Mouse (Mus musculus) heart, postnatal 0 days (tissue): ENCODE measurements around the gene Senp3. TPM values are rescaled to one million over a fixed set of nuclear protein-coding genes. Genes with fewer than 3 reads are reported as not detected.

ENCODE experiments used
- ATAC-seq: fragments of 200-750 bp; cut with Nextera tagmentation; 2 replicates; pipeline ENCODE4 v1.8.0; 2017; ENCODE audit warnings: low read depth, moderate number of reproducible peaks, moderate library complexity; ENCODE audit not compliant: insufficient read depth
- DNase-seq: peaks from one replicate; pipeline ENCODE4 v3.0.0-alpha.2; 2016; ENCODE audit warnings: low spot score
- H3K27ac ChIP-seq: fragments of 300-500 bp; sonication (generic); 2 replicates; pipeline ENCODE4 v1.5.1; 2014; ENCODE audit warnings: low read depth, mild to moderate bottlenecking
- H3K27me3 ChIP-seq: fragments of 300-500 bp; sonication (generic); 2 replicates; pipeline ENCODE4 v1.6.1; 2014; ENCODE audit warnings: low read length, mixed read lengths; ENCODE audit not compliant: control insufficient read depth, insufficient read depth
- H3K36me3 ChIP-seq: fragments of 300-500 bp; sonication (generic); replicated peaks from 2 replicates; pipeline ENCODE4 v1.6.1; 2014; ENCODE audit warnings: low read length, mixed read lengths; ENCODE audit not compliant: control insufficient read depth, insufficient read depth
- H3K4me1 ChIP-seq: fragments of 300-500 bp; sonication (generic); 2 replicates; pipeline ENCODE4 v1.6.1; 2014; ENCODE audit warnings: antibody characterized with exemption; ENCODE audit not compliant: control insufficient read depth, insufficient read depth
- H3K4me2 ChIP-seq: fragments of 300-500 bp; sonication (generic); 2 replicates; pipeline ENCODE4 v1.6.1; 2014; ENCODE audit warnings: low read depth, mild to moderate bottlenecking, low read length, moderate library complexity
- H3K4me3 ChIP-seq: fragments of 300-500 bp; sonication (generic); 2 replicates; pipeline ENCODE4 v1.5.1; 2014; ENCODE audit warnings: low read depth, low read length
- H3K9ac ChIP-seq: fragments of 300-500 bp; sonication (generic); replicated peaks from 2 replicates; pipeline ENCODE4 v1.6.1; 2014; ENCODE audit warnings: low read depth, low read length, mixed read lengths
- H3K9me3 ChIP-seq: fragments of 300-500 bp; sonication (generic); replicated peaks from 2 replicates; pipeline ENCODE4 v1.6.1; 2016; ENCODE audit warnings: low read length; ENCODE audit not compliant: control insufficient read depth
- CTCF ChIP-seq: IDR thresholded peaks from 2 replicates; pipeline ENCODE4 v1.5.1; 2016; ENCODE audit warnings: antibody characterized with exemption, control low read depth, low read depth
- EP300 ChIP-seq: IDR thresholded peaks from 2 replicates; pipeline ENCODE4 v1.6.1; 2016; ENCODE audit warnings: antibody characterized with exemption, low read depth
- WGBS: fragments of 180-500 bp; shearing (Covaris S2); extraction: QIAGEN DNeasy Blood & Tissue Kit; methylation state at CpG from one replicate; pipeline ENCODE4 v1.1.7; 2014; 5-methylcytosine and 5-hydroxymethylcytosine counted together
- polyA plus RNA-seq: library from polyadenylated mRNA; unstranded; fragments of >200 nt; fragmentation: Nextera tagmentation; extraction: Ambion mirVana; gene quantifications from 2 replicates; pipeline ENCODE4 v1.2.1, GENCODE M21; 2015
- total RNA-seq: library from RNA; depleted of rRNA; stranded (reverse); fragments of >200 nt; gene quantifications from 2 replicates; pipeline ENCODE4 v1.2.3, GENCODE M21; 2014; ENCODE audit warnings: low replicate concordance

Gene Senp3
- total and polyA plus RNA-seq, 2 experiments from 2014 or later: 32.6 to 39.7 TPM

DNA sequence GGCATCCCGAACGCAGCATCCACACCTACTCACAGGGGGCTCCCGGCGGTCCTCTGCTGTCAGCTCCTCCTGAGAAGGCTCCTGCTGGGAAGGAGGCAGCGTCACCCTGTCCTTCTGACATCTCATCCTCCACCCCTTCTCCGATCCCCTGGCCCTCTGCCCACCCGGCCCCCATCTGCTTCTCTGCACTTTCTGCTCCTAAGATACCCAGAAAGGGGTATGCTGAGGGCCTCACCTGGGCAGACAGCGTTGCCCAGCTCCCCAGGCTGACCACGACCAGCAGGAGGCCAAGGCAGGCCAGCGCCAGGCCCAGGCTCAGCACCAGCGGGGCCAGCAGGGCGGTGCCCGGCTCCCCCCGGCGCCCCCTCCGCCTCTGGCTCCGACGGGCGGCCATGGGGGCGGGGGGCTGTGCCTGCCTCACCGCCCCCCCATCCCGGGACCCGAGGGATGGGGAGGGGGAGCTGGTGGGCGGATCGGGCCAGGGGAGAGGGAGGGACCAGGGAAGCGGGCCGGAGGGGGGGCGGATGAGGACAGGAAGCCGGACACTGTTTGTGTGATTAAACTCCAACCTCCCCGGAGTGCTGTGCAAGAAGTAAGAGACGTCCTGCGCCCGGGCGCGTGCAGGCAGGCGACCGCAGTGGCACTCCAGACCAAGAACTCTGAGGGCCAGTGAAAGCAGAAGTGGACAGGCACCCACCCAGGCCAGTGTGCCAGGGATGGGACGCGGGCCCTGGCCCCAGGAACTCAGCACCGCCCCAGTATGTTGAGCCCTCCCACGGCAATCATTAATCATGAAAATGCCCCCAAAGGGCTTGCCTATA is 13.7 kb upstream of the Senp3 start, which contains the start of the genes Tnfsf12 and Tnfsfm13:
TSS of gene Tnfsf12 (minus strand) at position 489 of the 821 bp plus-strand sequence.
TSS of gene Tnfsfm13 (minus strand) at position 738 of the 821 bp plus-strand sequence.
- 4% methylated on average over 40 of the region's 41 CpGs for WGBS
- DNase-seq: peak; percentile 63
- Histone ChIP-seq H3K27ac (peak within 1 kb of the TSS; percentile 72), H3K4me3 (peak within 1 kb of the TSS; percentile 55), H3K4me2 (peak within 1 kb of the TSS; percentile 73), H3K4me1 (peaks cover 9% of the 10 kb centered on the region; the same call in 1 of the 2 replicates), H3K9ac (peak within 1 kb of the TSS; percentile 68), H3K36me3 (no peaks in the 10 kb centered on the region), H3K27me3 (no peaks in the 10 kb centered on the region), H3K9me3 (no peaks in the 10 kb centered on the region)
- peak; percentile 76 for ATAC-seq
- TF ChIP-seq EP300 (no peak), CTCF (no peak)

DNA sequence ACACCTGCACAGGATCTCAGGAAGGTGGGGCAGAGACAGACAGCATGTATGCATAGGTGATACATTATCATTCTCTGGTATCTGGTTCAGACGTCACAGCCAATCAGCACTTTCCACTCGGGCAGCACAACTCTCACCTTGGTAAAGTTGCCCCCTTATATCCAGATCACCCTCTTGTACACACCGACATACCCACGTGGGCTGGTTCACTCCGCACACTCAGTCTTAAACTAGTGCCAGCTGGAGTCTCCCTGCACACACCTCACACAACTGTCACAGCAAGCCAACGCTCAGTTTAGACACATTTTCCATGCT is 13.1 kb upstream of the Senp3 start:
- ATAC-seq: 0 out of 2 replicates have a peak, but pooled peaks have one; percentile 5
- H3K9me3 ChIP-seq: no peaks in the 10 kb centered on the region
- peak overlapping the region; percentile 55 for H3K4me3 ChIP-seq
- peak overlapping the region; percentile 72 for H3K27ac ChIP-seq
- WGBS: 27% methylated on average over 6 of the region's 6 CpGs
- DNase-seq: no peak
- peak overlapping the region; percentile 68 for H3K9ac ChIP-seq
- H3K36me3 ChIP-seq: no peaks in the 10 kb centered on the region
- peak overlapping the region; percentile 73 for H3K4me2 ChIP-seq
- peaks cover 9% of the 10 kb centered on the region; the same call in 1 of the 2 replicates for H3K4me1 ChIP-seq
- H3K27me3 ChIP-seq: no peaks in the 10 kb centered on the region
- TF ChIP-seq EP300 (no peak), CTCF (no peak)

DNA sequence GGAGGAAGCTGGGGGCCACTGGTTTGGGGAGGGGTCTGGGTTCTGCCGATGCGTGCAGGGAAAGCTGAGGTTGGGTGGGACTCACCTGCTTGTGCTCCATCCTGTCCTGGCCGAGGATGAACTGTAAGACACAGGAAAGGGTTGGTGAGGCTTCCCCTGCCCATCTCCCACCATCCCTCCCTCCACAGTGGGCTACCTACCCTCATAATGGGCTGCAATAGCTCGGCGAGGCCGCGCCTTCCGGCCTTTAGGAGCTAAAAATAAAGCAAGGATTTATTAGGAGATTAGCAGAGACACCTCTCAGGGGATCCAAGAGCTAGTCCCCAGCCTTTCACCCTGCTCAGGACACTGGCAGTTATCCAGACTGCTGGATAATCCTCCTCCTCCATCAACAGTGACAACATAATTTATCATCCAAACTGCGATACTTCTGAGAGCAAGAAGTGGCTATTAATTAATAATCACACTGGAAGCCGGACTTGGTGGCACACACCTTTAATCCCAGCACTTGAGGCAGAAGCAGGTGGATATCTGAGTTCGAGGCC is 11.6 kb upstream of the Senp3 start:
- no peak for ATAC-seq
- WGBS: 42% methylated on average over 11 of the region's 11 CpGs
- no peak for DNase-seq

DNA sequence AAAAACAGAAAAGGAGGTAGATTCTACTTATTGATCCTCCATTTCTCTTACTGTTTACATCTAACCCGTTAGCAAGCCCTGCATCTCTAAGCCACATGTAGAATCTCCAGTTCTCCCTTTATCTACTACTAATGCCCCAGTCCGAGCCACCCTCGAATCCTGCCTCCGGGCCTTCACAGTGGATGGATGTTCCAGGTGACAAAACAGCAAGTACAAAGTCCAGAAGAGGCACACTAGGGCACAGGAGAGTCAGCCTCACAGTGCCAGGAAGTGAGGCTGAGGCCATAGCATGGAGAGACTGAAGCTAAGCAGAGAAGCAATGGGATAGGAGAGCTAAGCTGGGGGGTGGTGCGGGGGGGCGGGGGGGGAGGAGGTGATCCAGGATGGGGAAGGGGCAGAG is 11.0 kb upstream of the Senp3 start:
- ATAC-seq (no peak), DNase-seq (no peak)
- Histone ChIP-seq H3K27me3 (no peaks in the 10 kb centered on the region), H3K9ac (no peak overlapping the region), H3K4me2 (no peak overlapping the region), H3K4me3 (no peak overlapping the region), H3K4me1 (peaks cover 4% of the 10 kb centered on the region; the same call in 1 of the 2 replicates), H3K27ac (no peak overlapping the region), H3K9me3 (no peaks in the 10 kb centered on the region), H3K36me3 (no peaks in the 10 kb centered on the region)
- 85% methylated on average over 6 of the region's 6 CpGs for WGBS
- TF ChIP-seq EP300: no peak
- TF ChIP-seq CTCF: no peak

More for the DNA sequence above, 11.6 kb upstream of the Senp3 start:
- H3K9ac ChIP-seq: no peak overlapping the region
- no peaks in the 10 kb centered on the region for H3K9me3 ChIP-seq
- no peaks in the 10 kb centered on the region for H3K36me3 ChIP-seq
- TF ChIP-seq EP300: no peak
- no peak for TF ChIP-seq CTCF
- H3K27me3 ChIP-seq: no peaks in the 10 kb centered on the region
- H3K27ac ChIP-seq: no peak overlapping the region
- H3K4me3 ChIP-seq: no peak overlapping the region
- peaks cover 4% of the 10 kb centered on the region; the same call in 1 of the 2 replicates for H3K4me1 ChIP-seq
- no peak overlapping the region for H3K4me2 ChIP-seq

DNA sequence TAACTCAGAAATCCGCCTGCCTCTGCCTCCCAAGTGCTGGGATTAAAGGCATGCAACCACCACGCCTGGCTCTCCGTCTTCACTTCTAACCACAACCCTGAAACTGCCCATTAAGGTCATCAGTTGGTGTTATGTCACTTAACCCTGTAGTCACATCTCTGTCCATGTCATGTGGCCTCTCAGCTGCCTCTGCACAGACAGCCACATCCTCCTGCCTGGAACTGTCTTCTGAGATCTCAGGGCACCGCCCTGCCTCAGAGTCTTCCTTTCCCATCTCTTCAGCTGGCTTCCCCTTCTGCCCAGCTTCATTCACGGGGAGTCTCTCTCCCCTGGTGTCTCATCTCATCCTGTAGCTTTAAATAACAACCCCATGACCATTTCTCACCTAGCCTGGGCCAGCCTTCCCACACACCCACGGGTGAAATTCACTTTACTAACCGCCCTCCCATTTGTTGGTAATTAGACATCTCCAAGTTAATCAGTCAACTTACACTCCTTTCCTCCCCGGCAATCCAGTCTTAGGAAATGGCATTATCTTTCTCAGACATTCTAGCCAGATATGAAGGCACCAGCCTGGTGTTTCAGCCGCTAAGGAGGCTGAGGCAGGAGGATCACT is 10.4 kb upstream of the Senp3 start:
- H3K36me3 ChIP-seq: no peaks in the 10 kb centered on the region
- no peak overlapping the region for H3K9ac ChIP-seq
- no peak overlapping the region for H3K4me3 ChIP-seq
- peaks cover 4% of the 10 kb centered on the region; the same call in 1 of the 2 replicates for H3K4me1 ChIP-seq
- H3K9me3 ChIP-seq: no peaks in the 10 kb centered on the region
- no peak for TF ChIP-seq EP300
- TF ChIP-seq CTCF: no peak
- H3K4me2 ChIP-seq: no peak overlapping the region
- DNase-seq: no peak
- no peak overlapping the region for H3K27ac ChIP-seq
- 73% methylated on average over 9 of the region's 9 CpGs for WGBS
- no peaks in the 10 kb centered on the region for H3K27me3 ChIP-seq
- no peak for ATAC-seq
